ENCODE assay signal across 9 mouse cellular contexts in genomic region chr12:27139683-27140334, GRCm38 (mm10).
DNase-seq lines count a peak whose midpoint lies in the region; ATAC-seq and TF ChIP-seq lines count a peak whose summit lies in the region.
"Had no signal": no experiment of that assay in that cellular context is flagged by ENCODE, and none has a peak within 500 bp of the region (broad histone marks: within the 10 kb centered on the region; RNA-seq: fewer than 3 reads in every experiment).

No protein-coding gene starts in this region.

- WGBS in kidney, embryonic 16.5 days: 16% methylated on average over 11 of the region's 13 CpGs
- 27% methylated on average over 12 of the region's 13 CpGs for WGBS in embryonic facial prominence, embryonic 11.5 days
- WGBS in hindbrain, postnatal 0 days: 17% methylated on average over 13 of the region's 13 CpGs
- 5% methylated on average over 10 of the region's 13 CpGs for WGBS in neural tube, embryonic 13.5 days

- H3K9me3 ChIP-seq in kidney, embryonic 16.5 days (ENCODE audit: low read length): no peaks in the 10 kb centered on the region
- H3K9me3 ChIP-seq in embryonic facial prominence, embryonic 11.5 days (replicated peaks; ENCODE audit: control insufficient read depth, low read length): no peaks in the 10 kb centered on the region
- H3K9me3 ChIP-seq in hindbrain, postnatal 0 days (ENCODE audit: low read length): no peaks in the 10 kb centered on the region
- H3K9me3 ChIP-seq in neural tube, embryonic 13.5 days: no peaks in the 10 kb centered on the region

- no peak overlapping the region for H3K4me2 ChIP-seq in kidney, embryonic 16.5 days (replicated peaks; ENCODE audit: low read depth, low read length)
- H3K4me2 ChIP-seq in embryonic facial prominence, embryonic 11.5 days (ENCODE audit: low read depth, low read length): peak overlapping the region; percentile 19; the same call in 1 of the 2 replicates
- no peak overlapping the region for H3K4me2 ChIP-seq in hindbrain, postnatal 0 days (ENCODE audit: low read depth, low read length)
- H3K4me2 ChIP-seq in neural tube, embryonic 13.5 days: peak overlapping the region; percentile 19

- H3K36me3 ChIP-seq in kidney, embryonic 16.5 days (ENCODE audit: insufficient read depth, low read length): no peaks in the 10 kb centered on the region
- H3K36me3 ChIP-seq in embryonic facial prominence, embryonic 11.5 days (replicated peaks; ENCODE audit: control insufficient read depth, insufficient read depth, low read depth, low read length): no peaks in the 10 kb centered on the region
- H3K36me3 ChIP-seq in hindbrain, postnatal 0 days (ENCODE audit: insufficient read depth, low read length): no peaks in the 10 kb centered on the region
- no peaks in the 10 kb centered on the region for H3K36me3 ChIP-seq in neural tube, embryonic 13.5 days

- no peak for DNase-seq in kidney, adult 18-20 months
- DNase-seq in embryonic facial prominence, embryonic 11.5 days (ENCODE audit: low spot score): no peak
- DNase-seq in hindbrain, postnatal 0 days (ENCODE audit: low spot score): peak; percentile 34
- no peak for DNase-seq in adrenal gland, adult (ENCODE audit: inconsistent age in 2 of 2, low spot score in 1 of 2)
- no peak for DNase-seq in thymus, postnatal 25 days
- DNase-seq: kidney, adult 2 months had no signal

- 0 out of 2 replicates have a peak overlapping the region, but pooled peaks have one; percentile 45 for H3K27ac ChIP-seq in kidney, embryonic 16.5 days (ENCODE audit: low read length)
- peak overlapping the region; percentile 85 for H3K27ac ChIP-seq in embryonic facial prominence, embryonic 11.5 days (replicated peaks; ENCODE audit: low read depth, low read length)
- peak overlapping the region; percentile 16 for H3K27ac ChIP-seq in hindbrain, postnatal 0 days
- peak overlapping the region; percentile 98 for H3K27ac ChIP-seq in neural tube, embryonic 13.5 days (replicated peaks)

- H3K4me3 ChIP-seq in kidney, embryonic 16.5 days (ENCODE audit: low read length): no peak overlapping the region
- H3K4me3 ChIP-seq in embryonic facial prominence, embryonic 11.5 days (ENCODE audit: low read depth, low read length): no peak overlapping the region
- no peak overlapping the region for H3K4me3 ChIP-seq in hindbrain, postnatal 0 days (ENCODE audit: low read length)
- H3K4me3 ChIP-seq in neural tube, embryonic 13.5 days: no peak overlapping the region

- no peaks in the 10 kb centered on the region for H3K27me3 ChIP-seq in kidney, embryonic 16.5 days (ENCODE audit: insufficient read depth, low read length)
- no peaks in the 10 kb centered on the region for H3K27me3 ChIP-seq in embryonic facial prominence, embryonic 11.5 days (ENCODE audit: control insufficient read depth, insufficient read depth, low read length)
- H3K27me3 ChIP-seq in hindbrain, postnatal 0 days (ENCODE audit: insufficient read depth, low read length): no peaks in the 10 kb centered on the region
- no peaks in the 10 kb centered on the region for H3K27me3 ChIP-seq in neural tube, embryonic 13.5 days

- ATAC-seq in kidney, embryonic 16.5 days (ENCODE audit: low FRiP score, low TSS enrichment): peak; percentile 80
- ATAC-seq in embryonic facial prominence, embryonic 11.5 days (replicated peaks; ENCODE audit: insufficient number of reproducible peaks, low FRiP score, low TSS enrichment, low read depth): peak; percentile 79
- ATAC-seq in hindbrain, postnatal 0 days: peak; percentile 64
- ATAC-seq in neural tube, embryonic 13.5 days (ENCODE audit: low read depth): peak; percentile 78
- no peak for ATAC-seq in erythroblast, adult 5-6 weeks (replicated peaks; ENCODE audit: low FRiP score, poor library complexity, severe bottlenecking)

- 0 out of 2 replicates have a peak overlapping the region, but pooled peaks have one; percentile 0 for H3K9ac ChIP-seq in kidney, embryonic 16.5 days (replicated peaks; ENCODE audit: low read length)
- peak overlapping the region; percentile 48 for H3K9ac ChIP-seq in embryonic facial prominence, embryonic 11.5 days (replicated peaks; ENCODE audit: low read length)
- no peak overlapping the region for H3K9ac ChIP-seq in hindbrain, postnatal 0 days (replicated peaks; ENCODE audit: low read length)
- H3K9ac ChIP-seq in neural tube, embryonic 13.5 days: peak overlapping the region; percentile 58

- no peak for TF ChIP-seq CTCF in hindbrain, postnatal 0 days (IDR thresholded peaks at IDR 0.05; ENCODE audit: low read depth)

- peaks cover 17% of the 10 kb centered on the region; the same call in 1 of the 2 replicates for H3K4me1 ChIP-seq in kidney, embryonic 16.5 days (ENCODE audit: insufficient read depth, low read length)
- peaks cover 4% of the 10 kb centered on the region; the same call in 1 of the 2 replicates for H3K4me1 ChIP-seq in embryonic facial prominence, embryonic 11.5 days (ENCODE audit: control insufficient read depth, insufficient read depth, low read length)
- H3K4me1 ChIP-seq in hindbrain, postnatal 0 days (ENCODE audit: insufficient read depth, low read length): peaks cover 18% of the 10 kb centered on the region
- H3K4me1 ChIP-seq in neural tube, embryonic 13.5 days (replicated peaks): peaks cover 82% of the 10 kb centered on the region

Comparison
In these comparisons a context has a peak if more than half of its experiments do, and no peak if none do; other contexts are left out.
1. H3K27ac ChIP-seq: peak in every context shown above with its lines; median percentile 98 in neural tube, embryonic 13.5 days; 85 in embryonic facial prominence, embryonic 11.5 days; 45 in kidney, embryonic 16.5 days; 16 in hindbrain, postnatal 0 days.
2. H3K4me2 ChIP-seq: peak in embryonic facial prominence, embryonic 11.5 days (single experiment) and neural tube, embryonic 13.5 days (single experiment); none in kidney, embryonic 16.5 days (single experiment) and hindbrain, postnatal 0 days (single experiment).